Mouse (Mus musculus): ENCODE results near the gene AI854703. TPM values are rescaled to one million over a fixed set of nuclear protein-coding genes. Genes with fewer than 3 reads are reported as not detected.

Gene AI854703
- polyA plus RNA-seq, 1 experiment: 1.3 TPM

- DNase-seq: no peak
- no peak for TF ChIP-seq CTCF (IDR thresholded peaks at IDR 0.05; ENCODE audit: insufficient read depth, low read length)
- no peak for TF ChIP-seq POLR2A (IDR thresholded peaks at IDR 0.05; ENCODE audit: borderline replicate concordance, extremely low read depth, low read depth, low read length)
- 94% methylated on average over 9 of the region's 9 CpGs for WGBS
- Histone ChIP-seq H3K4me3 (replicated peaks; ENCODE audit: extremely low read depth, low read depth, low read length) (no peak overlapping the region), H3K4me1 (ENCODE audit: control insufficient read depth, insufficient read depth, low read length) (0 out of 2 replicates have a peak, but pooled peaks cover 3% of the 10 kb centered on the region)
Observed at GRCm38 (mm10) chr6:48674291-48675058, 47.9 kb downstream of the AI854703 start.

GRCm38 (mm10) chr6:48675400-48675930 lies 48.9 kb downstream of the AI854703 start:
- Histone ChIP-seq H3K4me3 (replicated peaks; ENCODE audit: extremely low read depth, low read depth, low read length) (peak overlapping the region; percentile 68), H3K4me1 (ENCODE audit: control insufficient read depth, insufficient read depth, low read length) (peaks cover 3% of the 10 kb centered on the region; the same call in 1 of the 2 replicates)
- peak; percentile 20 for DNase-seq
- WGBS: 36% methylated on average over 10 of the region's 10 CpGs
- TF ChIP-seq POLR2A (IDR thresholded peaks at IDR 0.05; ENCODE audit: borderline replicate concordance, extremely low read depth, low read depth, low read length): no peak
- TF ChIP-seq CTCF (IDR thresholded peaks at IDR 0.05; ENCODE audit: insufficient read depth, low read length): no peak

DNA sequence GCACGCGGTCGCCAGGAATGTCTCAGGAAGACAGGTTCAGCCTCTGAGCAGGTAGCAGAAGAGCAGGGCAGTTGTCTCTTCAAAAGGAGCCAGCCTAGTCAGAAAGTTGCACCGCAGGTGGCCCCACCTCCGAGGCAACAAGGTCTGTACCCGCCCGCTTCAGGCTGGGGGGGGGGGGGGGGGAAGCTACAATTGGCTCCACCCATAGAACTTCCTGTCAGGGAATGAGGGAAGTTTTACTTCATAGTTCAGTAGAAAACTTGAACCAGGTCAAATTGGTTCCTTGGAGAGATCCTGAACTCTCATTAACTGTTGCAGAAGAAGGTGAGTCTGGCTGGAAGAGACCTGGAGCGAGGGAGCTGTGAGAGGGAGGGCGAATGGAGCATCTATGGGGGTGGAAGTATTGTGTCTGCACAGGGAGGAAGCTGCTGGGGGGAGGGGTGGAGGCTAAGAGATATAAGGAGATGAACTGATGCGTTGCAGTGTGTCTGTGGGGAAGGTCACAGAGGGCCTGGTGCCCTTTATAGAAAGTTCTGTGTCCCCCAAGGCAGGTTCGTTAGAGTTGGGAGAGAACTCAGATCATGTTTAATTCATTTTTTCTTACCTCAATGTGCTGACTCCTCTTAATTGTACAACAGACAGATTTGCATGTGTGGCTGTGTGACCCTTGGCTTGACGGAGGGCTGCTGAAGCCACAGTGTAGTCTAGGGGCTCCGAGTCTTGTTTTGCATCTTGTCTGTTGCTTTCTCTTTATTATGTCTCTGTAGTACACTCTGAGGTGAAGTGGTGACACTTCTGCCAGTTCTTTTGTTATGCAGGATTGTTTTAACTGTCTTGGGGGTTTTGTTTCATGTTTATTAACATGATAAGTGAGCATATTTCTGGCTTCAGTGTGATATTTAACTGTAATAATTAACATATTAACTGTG lies 49.6 kb downstream of the AI854703 start, which contains the start of gene Gimap9:
Gimap9 (plus strand) TSS at position 199 of the 929 bp plus-strand sequence.
- TF ChIP-seq POLR2A (IDR thresholded peaks at IDR 0.05; ENCODE audit: borderline replicate concordance, extremely low read depth, low read depth, low read length) (peak; percentile 45; the same call in 1 of the 2 replicates), CTCF (IDR thresholded peaks at IDR 0.05; ENCODE audit: insufficient read depth, low read length) (no peak)
- 19% methylated on average over 13 of the region's 13 CpGs for WGBS
- Histone ChIP-seq H3K4me3 (replicated peaks; ENCODE audit: extremely low read depth, low read depth, low read length) (peak within 1 kb of the TSS; percentile 68), H3K4me1 (ENCODE audit: control insufficient read depth, insufficient read depth, low read length) (peaks cover 3% of the 10 kb centered on the region; the same call in 1 of the 2 replicates)
- DNase-seq: peak; percentile 37

DNA sequence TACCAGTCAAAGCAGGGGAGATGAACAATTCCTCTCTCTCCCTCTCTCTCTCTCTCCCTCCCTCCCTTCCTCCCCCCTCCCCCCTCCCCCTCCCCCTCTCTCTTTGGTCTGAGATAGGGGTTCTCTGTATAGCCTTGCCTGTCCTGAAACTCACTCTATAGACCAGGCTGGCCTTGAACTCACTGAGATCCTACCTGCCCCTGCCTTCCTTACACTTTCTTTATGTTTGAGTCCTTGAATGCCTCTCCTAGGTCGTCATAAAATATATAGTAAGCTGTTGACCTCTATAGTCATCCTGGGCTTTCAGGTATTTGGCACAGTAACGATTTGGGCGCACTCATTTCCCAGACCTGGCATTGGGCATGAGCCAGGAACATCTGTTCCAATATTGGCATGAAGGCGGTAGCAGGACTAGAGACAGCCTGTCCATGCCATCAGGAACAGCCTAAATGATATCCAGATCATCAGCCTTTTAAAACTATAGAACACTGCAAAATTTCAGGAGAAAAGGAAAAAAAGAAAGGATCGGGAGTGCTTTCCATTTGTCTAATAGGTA lies 50.4 kb downstream of the AI854703 start:
- DNase-seq: no peak
- Histone ChIP-seq H3K4me3 (replicated peaks; ENCODE audit: extremely low read depth, low read depth, low read length) (no peak overlapping the region), H3K4me1 (ENCODE audit: control insufficient read depth, insufficient read depth, low read length) (peaks cover 3% of the 10 kb centered on the region)
- TF ChIP-seq CTCF (IDR thresholded peaks at IDR 0.05; ENCODE audit: insufficient read depth, low read length) (no peak), POLR2A (IDR thresholded peaks at IDR 0.05; ENCODE audit: borderline replicate concordance, extremely low read depth, low read depth, low read length) (no peak)
- 56% methylated on average over 5 of the region's 5 CpGs for WGBS

DNA sequence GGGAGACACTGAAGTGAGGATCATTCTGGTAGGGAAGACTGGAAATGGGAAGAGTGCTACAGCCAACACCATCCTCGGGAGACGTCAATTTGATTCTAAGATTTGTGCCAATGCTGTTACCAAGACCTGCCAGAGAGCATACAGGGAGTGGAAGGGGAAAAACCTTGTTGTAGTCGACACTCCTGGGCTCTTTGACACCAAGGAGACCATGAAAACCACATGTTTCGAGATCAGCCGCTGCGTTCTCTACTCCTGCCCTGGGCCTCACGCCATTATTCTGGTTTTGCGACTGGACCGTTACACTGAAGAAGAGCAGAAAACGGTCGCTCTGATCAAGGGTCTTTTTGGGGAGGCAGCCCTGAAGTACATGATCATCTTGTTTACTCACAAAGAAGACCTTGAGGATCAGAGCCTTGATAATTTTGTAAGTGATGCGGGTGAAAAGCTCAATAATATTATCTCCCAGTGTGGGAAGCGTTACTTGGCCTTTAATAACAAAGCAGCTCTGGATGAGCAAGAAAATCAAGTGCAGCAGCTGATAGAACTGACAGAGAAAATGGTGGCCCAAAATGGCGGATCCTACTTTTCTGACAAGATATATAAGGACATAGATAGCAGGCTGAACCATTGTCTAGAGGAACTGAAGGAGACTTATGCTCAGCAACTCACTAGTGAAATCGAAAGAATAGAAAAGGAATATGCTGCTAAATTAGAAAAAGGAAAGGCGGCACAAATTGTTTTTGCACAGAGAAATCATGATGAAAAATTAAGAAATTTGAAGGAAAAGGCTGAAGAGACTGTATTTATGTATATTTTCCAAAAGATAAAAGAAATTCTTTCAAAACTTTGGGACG lies 51.2 kb downstream of the AI854703 start:
- no peak for DNase-seq
- no peak overlapping the region for H3K4me3 ChIP-seq (replicated peaks; ENCODE audit: extremely low read depth, low read depth, low read length)
- H3K4me1 ChIP-seq (ENCODE audit: control insufficient read depth, insufficient read depth, low read length): peaks cover 4% of the 10 kb centered on the region
- 86% methylated on average over 17 of the region's 17 CpGs for WGBS
- TF ChIP-seq CTCF (IDR thresholded peaks at IDR 0.05; ENCODE audit: insufficient read depth, low read length) (no peak), POLR2A (IDR thresholded peaks at IDR 0.05; ENCODE audit: borderline replicate concordance, extremely low read depth, low read depth, low read length) (no peak)

GRCm38 (mm10) chr6:48678391-48678790 lies 51.8 kb downstream of the AI854703 start:
- TF ChIP-seq CTCF (IDR thresholded peaks at IDR 0.05; ENCODE audit: insufficient read depth, low read length) (no peak), POLR2A (IDR thresholded peaks at IDR 0.05; ENCODE audit: borderline replicate concordance, extremely low read depth, low read depth, low read length) (no peak)
- Histone ChIP-seq H3K4me3 (replicated peaks; ENCODE audit: extremely low read depth, low read depth, low read length) (no peak overlapping the region), H3K4me1 (ENCODE audit: control insufficient read depth, insufficient read depth, low read length) (peaks cover 4% of the 10 kb centered on the region)
- WGBS: 48% methylated on average over 4 of the region's 4 CpGs
- no peak for DNase-seq

DNA sequence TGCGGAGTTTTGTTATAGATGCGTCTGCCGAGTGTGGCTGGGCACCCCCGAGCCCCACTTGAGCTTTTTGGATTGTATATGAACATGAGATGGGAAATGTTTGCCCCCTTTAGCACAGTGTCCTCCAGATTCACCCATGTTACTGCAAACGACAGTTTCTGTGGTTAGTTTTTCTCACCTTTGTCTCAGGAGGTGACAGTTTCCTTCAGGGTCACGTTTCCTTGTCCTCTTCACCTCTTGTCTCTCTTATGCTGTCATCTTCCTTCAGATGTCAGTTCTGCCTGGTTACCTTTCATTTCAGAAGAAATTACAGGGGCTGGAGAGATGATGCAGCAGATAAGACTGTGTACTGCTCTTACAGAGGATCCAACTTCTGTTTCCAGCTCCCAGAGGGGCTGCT lies 53.1 kb downstream of the AI854703 start:
- TF ChIP-seq POLR2A (IDR thresholded peaks at IDR 0.05; ENCODE audit: borderline replicate concordance, extremely low read depth, low read depth, low read length) (no peak), CTCF (IDR thresholded peaks at IDR 0.05; ENCODE audit: insufficient read depth, low read length) (no peak)
- Histone ChIP-seq H3K4me3 (replicated peaks; ENCODE audit: extremely low read depth, low read depth, low read length) (no peak overlapping the region), H3K4me1 (ENCODE audit: control insufficient read depth, insufficient read depth, low read length) (peaks cover 4% of the 10 kb centered on the region)
- WGBS: 79% methylated on average over 6 of the region's 6 CpGs
- no peak for DNase-seq

GRCm38 (mm10) chr6:48680421-48680820 lies 53.9 kb downstream of the AI854703 start:
- DNase-seq: no peak
- Histone ChIP-seq H3K4me3 (replicated peaks; ENCODE audit: extremely low read depth, low read depth, low read length) (no peak overlapping the region), H3K4me1 (ENCODE audit: control insufficient read depth, insufficient read depth, low read length) (peaks cover 4% of the 10 kb centered on the region)
- 77% methylated on average over 5 of the region's 5 CpGs for WGBS
- no peak for TF ChIP-seq CTCF (IDR thresholded peaks at IDR 0.05; ENCODE audit: insufficient read depth, low read length)
- no peak for TF ChIP-seq POLR2A (IDR thresholded peaks at IDR 0.05; ENCODE audit: borderline replicate concordance, extremely low read depth, low read depth, low read length)
